Mouse (Mus musculus) kidney, postnatal 4 days (tissue): ENCODE measurements around the gene Entpd3.
A peak's percentile ranks its signal among the peaks of the same experiment; 100 is the strongest.

Experiments used
- DNase-seq, 2 experiments: peaks; one replicate each; pipeline ENCODE4 v3.0.0; 2021; ENCODE audit warnings: mixed read lengths in 2 of 2

The Entpd3 gene

GRCm38 (mm10) chr9:120541411-120541810, 1.8 kb downstream of the Entpd3 start:
- DNase-seq = no peak

GRCm38 (mm10) chr9:120542241-120542640, 2.6 kb downstream of the Entpd3 start:
- DNase-seq = no peak

GRCm38 (mm10) chr9:120545994-120546393, 6.4 kb downstream of the Entpd3 start:
- DNase-seq = no peak

GRCm38 (mm10) chr9:120546482-120546881, 6.9 kb downstream of the Entpd3 start:
- DNase-seq = no peak

- DNase-seq = peak in 1 of 2 experiments; percentile 9
Observed at GRCm38 (mm10) chr9:120547026-120547668, 7.5 kb downstream of the Entpd3 start.

GRCm38 (mm10) chr9:120550778-120551177, 11.2 kb downstream of the Entpd3 start:
- no peak for DNase-seq

GRCm38 (mm10) chr9:120563590-120563989, 24.0 kb downstream of the Entpd3 start:
- no peak for DNase-seq

- DNase-seq = no peak
Observed at GRCm38 (mm10) chr9:120564247-120564646, 24.6 kb downstream of the Entpd3 start.

- DNase-seq = no peak
Observed at GRCm38 (mm10) chr9:120566384-120566783, 26.8 kb downstream of the Entpd3 start.

GRCm38 (mm10) chr9:120568917-120569316, 29.3 kb downstream of the Entpd3 start:
- DNase-seq = no peak

GRCm38 (mm10) chr9:120569721-120570333, 30.2 kb downstream of the Entpd3 start:
- peak; percentile 75 to 82 for DNase-seq

- DNase-seq = no peak
Observed at GRCm38 (mm10) chr9:120570334-120570725, 30.7 kb downstream of the Entpd3 start.

- peak; percentile 99 to 100 for DNase-seq
Observed at GRCm38 (mm10) chr9:120570741-120571592, 31.3 kb downstream of the Entpd3 start, which contains the start of gene Rpl14. TSS of gene Rpl14 (plus strand) at chr9:120571444.

GRCm38 (mm10) chr9:120571593-120572385, 32.2 kb downstream of the Entpd3 start:
- DNase-seq = no peak

- DNase-seq = no peak
Observed at GRCm38 (mm10) chr9:120575748-120576661, 36.4 kb downstream of the Entpd3 start.

GRCm38 (mm10) chr9:120576662-120577013, 37.0 kb downstream of the Entpd3 start:
- no peak for DNase-seq

GRCm38 (mm10) chr9:120577133-120577651, 37.6 kb downstream of the Entpd3 start:
- DNase-seq = peak; percentile 90 to 94

- DNase-seq = no peak
Observed at GRCm38 (mm10) chr9:120577706-120578405, 38.2 kb downstream of the Entpd3 start.

GRCm38 (mm10) chr9:120578701-120579100, 39.1 kb downstream of the Entpd3 start:
- DNase-seq = no peak

- no peak for DNase-seq
Observed at GRCm38 (mm10) chr9:120579808-120580207, 40.2 kb downstream of the Entpd3 start.
